Mouse (Mus musculus) lung, embryonic 14.5 days (tissue): ENCODE measurements around the gene A630095N17Rik. TPM values are rescaled to one million over a fixed set of nuclear protein-coding genes. Genes with fewer than 3 reads are reported as not detected.
A peak's percentile ranks its signal among the peaks of the same experiment; 100 is the strongest.

Experiments used
- ATAC-seq: fragments of 200-750 bp; cut with Nextera tagmentation; 2 replicates; pipeline ENCODE4 v1.8.0; 2017; ENCODE audit warnings: mild to moderate bottlenecking, moderate TSS enrichment, moderate library complexity; ENCODE audit not compliant: insufficient read depth
- DNase-seq: peaks from one replicate; pipeline ENCODE4 v3.0.0-alpha.2; 2015
- H3K27ac ChIP-seq: fragments of 300-500 bp; sonication (generic); 2 replicates; pipeline ENCODE4 v1.5.1; 2014; ENCODE audit warnings: low read depth, mild to moderate bottlenecking, moderate library complexity
- H3K27me3 ChIP-seq: fragments of 300-500 bp; sonication (generic); 2 replicates; pipeline ENCODE4 v1.6.1; 2014; ENCODE audit warnings: low read length, control low read depth; ENCODE audit not compliant: insufficient read depth
- H3K36me3 ChIP-seq: fragments of 300-500 bp; sonication (generic); 2 replicates; pipeline ENCODE4 v1.6.1; 2014; ENCODE audit warnings: control low read depth; ENCODE audit not compliant: insufficient read depth
- H3K4me1 ChIP-seq: fragments of 300-500 bp; sonication (generic); 2 replicates; pipeline ENCODE4 v1.6.1; 2014; ENCODE audit warnings: antibody characterized with exemption, control low read depth; ENCODE audit not compliant: insufficient read depth
- H3K4me2 ChIP-seq: fragments of 300-500 bp; sonication (generic); 2 replicates; pipeline ENCODE4 v1.6.1; 2014; ENCODE audit warnings: mild to moderate bottlenecking
- H3K4me3 ChIP-seq: fragments of 300-500 bp; sonication (generic); 2 replicates; pipeline ENCODE4 v1.5.1; 2014; ENCODE audit warnings: low read depth, low read length
- H3K9ac ChIP-seq: fragments of 300-500 bp; sonication (generic); 2 replicates; pipeline ENCODE4 v1.6.1; 2014
- H3K9me3 ChIP-seq: fragments of 300-500 bp; sonication (generic); 2 replicates; pipeline ENCODE4 v1.6.1; 2016; ENCODE audit warnings: low read depth, low read length, control low read depth
- CTCF ChIP-seq: IDR thresholded peaks from 2 replicates; pipeline ENCODE4 v1.5.1; 2016; ENCODE audit warnings: antibody characterized with exemption, low read depth
- WGBS: fragments of 180-500 bp; shearing (Covaris S2); extraction: QIAGEN DNeasy Blood & Tissue Kit; methylation state at CpG from one replicate; pipeline ENCODE4 v1.1.7; 2014; 5-methylcytosine and 5-hydroxymethylcytosine counted together
- polyA plus RNA-seq: library from polyadenylated mRNA; unstranded; fragments of >200 nt; fragmentation: Nextera tagmentation; extraction: Ambion mirVana; gene quantifications from 2 replicates; pipeline ENCODE4 v1.2.1, GENCODE M21; 2014

Gene A630095N17Rik
- polyA plus RNA-seq, 1 experiment from 2014 or later = not detected

GRCm38 (mm10) chr1:75255516-75256046 lies 23.7 kb upstream of the A630095N17Rik start:
- H3K27me3 ChIP-seq = no peaks in the 10 kb centered on the region
- H3K9me3 ChIP-seq = no peaks in the 10 kb centered on the region
- no peak overlapping the region for H3K4me3 ChIP-seq
- TF ChIP-seq CTCF = no peak
- WGBS = 62% methylated on average over 10 of the region's 10 CpGs
- no peak for ATAC-seq
- H3K27ac ChIP-seq = no peak overlapping the region
- H3K4me1 ChIP-seq = no peaks in the 10 kb centered on the region
- DNase-seq = no peak
- H3K9ac ChIP-seq = no peak overlapping the region
- H3K36me3 ChIP-seq = no peaks in the 10 kb centered on the region
- H3K4me2 ChIP-seq = no peak overlapping the region

- no peaks in the 10 kb centered on the region for H3K9me3 ChIP-seq
Measured at GRCm38 (mm10) chr1:75254625-75255013, 22.7 kb upstream of the A630095N17Rik start.

GRCm38 (mm10) chr1:75253849-75254624 lies 22.1 kb upstream of the A630095N17Rik start:
- H3K4me3 ChIP-seq = no peak overlapping the region
- H3K27ac ChIP-seq = no peak overlapping the region
- ATAC-seq (no peak), DNase-seq (peak; percentile 91)
- no peaks in the 10 kb centered on the region for H3K27me3 ChIP-seq
- WGBS = 58% methylated on average over 16 of the region's 16 CpGs
- no peaks in the 10 kb centered on the region for H3K36me3 ChIP-seq
- H3K9me3 ChIP-seq = no peaks in the 10 kb centered on the region
- no peak overlapping the region for H3K9ac ChIP-seq
- H3K4me2 ChIP-seq = no peak overlapping the region
- H3K4me1 ChIP-seq = no peaks in the 10 kb centered on the region
- peak; percentile 92 for TF ChIP-seq CTCF

More at GRCm38 (mm10) chr1:75254625-75255013, 22.7 kb upstream of the A630095N17Rik start:
- H3K27ac ChIP-seq = no peak overlapping the region
- no peak overlapping the region for H3K4me2 ChIP-seq
- no peaks in the 10 kb centered on the region for H3K4me1 ChIP-seq
- DNase-seq (no peak), ATAC-seq (no peak)
- no peak overlapping the region for H3K4me3 ChIP-seq
- H3K9ac ChIP-seq = no peak overlapping the region
- H3K36me3 ChIP-seq = no peaks in the 10 kb centered on the region
- H3K27me3 ChIP-seq = no peaks in the 10 kb centered on the region
- WGBS = 65% methylated on average over 8 of the region's 8 CpGs
- TF ChIP-seq CTCF = no peak

GRCm38 (mm10) chr1:75253029-75253428 lies 21.1 kb upstream of the A630095N17Rik start:
- 65% methylated on average over 16 of the region's 16 CpGs for WGBS
- H3K9me3 ChIP-seq = no peaks in the 10 kb centered on the region
- H3K9ac ChIP-seq = no peak overlapping the region
- no peak for ATAC-seq
- H3K27me3 ChIP-seq = no peaks in the 10 kb centered on the region
- no peaks in the 10 kb centered on the region for H3K36me3 ChIP-seq
- H3K4me3 ChIP-seq = no peak overlapping the region
- H3K4me1 ChIP-seq = peaks cover 4% of the 10 kb centered on the region; the same call in 1 of the 2 replicates
- H3K4me2 ChIP-seq = no peak overlapping the region
- no peak for DNase-seq
- H3K27ac ChIP-seq = no peak overlapping the region
- no peak for TF ChIP-seq CTCF

- no peaks in the 10 kb centered on the region for H3K36me3 ChIP-seq
- H3K9ac ChIP-seq = no peak overlapping the region
- no peak overlapping the region for H3K4me3 ChIP-seq
- no peak overlapping the region for H3K27ac ChIP-seq
- TF ChIP-seq CTCF = no peak
- DNase-seq = no peak
- ATAC-seq = no peak
- no peaks in the 10 kb centered on the region for H3K9me3 ChIP-seq
- no peaks in the 10 kb centered on the region for H3K27me3 ChIP-seq
- no peak overlapping the region for H3K4me2 ChIP-seq
- H3K4me1 ChIP-seq = peaks cover 7% of the 10 kb centered on the region; the same call in 1 of the 2 replicates
- WGBS = 65% methylated on average over 13 of the region's 13 CpGs
Measured at GRCm38 (mm10) chr1:75252308-75252707, 20.4 kb upstream of the A630095N17Rik start.

- ATAC-seq (peak; percentile 22; the same call in 1 of the 2 replicates), DNase-seq (peak; percentile 80)
- Histone ChIP-seq H3K4me2 (peak overlapping the region; percentile 54), H3K9ac (no peak overlapping the region), H3K9me3 (no peaks in the 10 kb centered on the region), H3K4me3 (peak overlapping the region; percentile 9; the same call in 1 of the 2 replicates), H3K36me3 (no peaks in the 10 kb centered on the region), H3K4me1 (peaks cover 7% of the 10 kb centered on the region; the same call in 1 of the 2 replicates), H3K27me3 (no peaks in the 10 kb centered on the region), H3K27ac (no peak overlapping the region)
- peak; percentile 91 for TF ChIP-seq CTCF
- WGBS = 2% methylated on average over 22 of the region's 22 CpGs
Measured at GRCm38 (mm10) chr1:75251112-75251970, 19.4 kb upstream of the A630095N17Rik start.
